Mouse (Mus musculus) hindbrain, embryonic 16.5 days (tissue): ENCODE results near the gene Homer2. TPM values are rescaled to one million over a fixed set of nuclear protein-coding genes. Genes with fewer than 3 reads are reported as not detected.

Experiments used
- ATAC-seq: fragments of 200-750 bp; cut with Nextera tagmentation; 2 replicates; pipeline ENCODE4 v1.8.0; 2017; ENCODE audit warnings: moderate TSS enrichment, moderate library complexity
- H3K27ac ChIP-seq: fragments of 300-500 bp; sonication (generic); 2 replicates; pipeline ENCODE4 v1.5.1; 2014; ENCODE audit warnings: low read depth, mild to moderate bottlenecking, control low read depth, low read length, moderate library complexity
- H3K27me3 ChIP-seq: fragments of 300-500 bp; sonication (generic); replicated peaks from 2 replicates; pipeline ENCODE4 v1.6.1; 2014; ENCODE audit warnings: low read length; ENCODE audit not compliant: control insufficient read depth, insufficient read depth
- H3K36me3 ChIP-seq: fragments of 300-500 bp; sonication (generic); 2 replicates; pipeline ENCODE4 v1.6.1; 2014; ENCODE audit warnings: mild to moderate bottlenecking, low read length, moderate library complexity, mixed read lengths; ENCODE audit not compliant: control insufficient read depth, insufficient read depth
- H3K4me1 ChIP-seq: fragments of 300-500 bp; sonication (generic); 2 replicates; pipeline ENCODE4 v1.6.1; 2014; ENCODE audit warnings: low read depth, low read length; ENCODE audit not compliant: control insufficient read depth, insufficient read depth
- H3K4me2 ChIP-seq: fragments of 300-500 bp; sonication (generic); 2 replicates; pipeline ENCODE4 v1.6.1; 2014; ENCODE audit warnings: mild to moderate bottlenecking, low read length, control low read depth, moderate library complexity
- H3K4me3 ChIP-seq: fragments of 300-500 bp; sonication (generic); 2 replicates; pipeline ENCODE4 v1.5.1; 2014; ENCODE audit warnings: mild to moderate bottlenecking, low read length, control low read depth, moderate library complexity
- H3K9ac ChIP-seq: fragments of 300-500 bp; sonication (generic); 2 replicates; pipeline ENCODE4 v1.6.1; 2014; ENCODE audit warnings: low read depth, mild to moderate bottlenecking, control low read depth, low read length, moderate library complexity
- H3K9me3 ChIP-seq: fragments of 300-500 bp; sonication (generic); 2 replicates; pipeline ENCODE4 v1.6.1; 2014; ENCODE audit warnings: mild to moderate bottlenecking, low read length, moderate library complexity; ENCODE audit not compliant: control insufficient read depth
- WGBS: fragments of 180-500 bp; shearing (Covaris S2); extraction: QIAGEN DNeasy Blood & Tissue Kit; methylation state at CpG from one replicate; pipeline ENCODE4 v1.1.7; 2014; 5-methylcytosine and 5-hydroxymethylcytosine counted together
- polyA plus RNA-seq: library from polyadenylated mRNA; unstranded; fragments of >200 nt; fragmentation: Nextera tagmentation; extraction: Ambion mirVana; gene quantifications from 2 replicates; pipeline ENCODE4 v1.2.1, GENCODE M21; 2015

The Homer2 gene
- 23.5 and 26.3 TPM in 2 replicates for polyA plus RNA-seq

GRCm38 (mm10) chr7:81707471-81708140 is at the start of gene Homer2:
Homer2 (minus strand) TSS chr7:81707527.
- Histone ChIP-seq H3K27ac (peak within 1 kb of the TSS; percentile 75), H3K4me2 (peak within 1 kb of the TSS; percentile 78), H3K27me3 (no peaks in the 10 kb centered on the region), H3K4me1 (peaks cover 10% of the 10 kb centered on the region), H3K36me3 (no peaks in the 10 kb centered on the region), H3K9ac (peak within 1 kb of the TSS; percentile 80), H3K4me3 (peak within 1 kb of the TSS; percentile 76), H3K9me3 (no peaks in the 10 kb centered on the region; the same call in 1 of the 2 replicates)
- WGBS: 72% methylated on average over 14 of the region's 14 CpGs
- peak; percentile 43 for ATAC-seq

GRCm38 (mm10) chr7:81747956-81748355 is 40.6 kb upstream of the Homer2 start:
- no peak overlapping the region for H3K4me3 ChIP-seq
- 94% methylated on average over 3 of the region's 3 CpGs for WGBS
- H3K9ac ChIP-seq: no peak overlapping the region
- ATAC-seq: no peak
- H3K27me3 ChIP-seq: no peaks in the 10 kb centered on the region
- H3K4me2 ChIP-seq: no peak overlapping the region
- no peaks in the 10 kb centered on the region for H3K9me3 ChIP-seq
- H3K36me3 ChIP-seq: no peaks in the 10 kb centered on the region
- H3K4me1 ChIP-seq: no peaks in the 10 kb centered on the region
- no peak overlapping the region for H3K27ac ChIP-seq

- ATAC-seq: no peak
- no peak overlapping the region for H3K9ac ChIP-seq
- no peak overlapping the region for H3K4me2 ChIP-seq
- no peak overlapping the region for H3K27ac ChIP-seq
- no peak overlapping the region for H3K4me3 ChIP-seq
- H3K27me3 ChIP-seq: no peaks in the 10 kb centered on the region
- H3K36me3 ChIP-seq: no peaks in the 10 kb centered on the region
- H3K4me1 ChIP-seq: no peaks in the 10 kb centered on the region
- no peaks in the 10 kb centered on the region for H3K9me3 ChIP-seq
- WGBS: 72% methylated on average over 4 of the region's 4 CpGs
Measured at GRCm38 (mm10) chr7:81744145-81744544, 36.8 kb upstream of the Homer2 start.

- Histone ChIP-seq H3K4me2 (no peak overlapping the region), H3K4me1 (no peaks in the 10 kb centered on the region), H3K27ac (no peak overlapping the region), H3K4me3 (no peak overlapping the region), H3K9me3 (no peaks in the 10 kb centered on the region), H3K9ac (no peak overlapping the region), H3K36me3 (no peaks in the 10 kb centered on the region), H3K27me3 (no peaks in the 10 kb centered on the region)
- WGBS: 95% methylated on average over 7 of the region's 7 CpGs
- ATAC-seq: no peak
Measured at GRCm38 (mm10) chr7:81740010-81740409, 32.7 kb upstream of the Homer2 start.

- H3K9me3 ChIP-seq: no peaks in the 10 kb centered on the region
- H3K27me3 ChIP-seq: no peaks in the 10 kb centered on the region
- ATAC-seq: no peak
- H3K4me3 ChIP-seq: no peak overlapping the region
- H3K27ac ChIP-seq: no peak overlapping the region
- 83% methylated on average over 8 of the region's 8 CpGs for WGBS
- H3K4me2 ChIP-seq: no peak overlapping the region
- no peak overlapping the region for H3K9ac ChIP-seq
- no peaks in the 10 kb centered on the region for H3K4me1 ChIP-seq
- no peaks in the 10 kb centered on the region for H3K36me3 ChIP-seq
Measured at GRCm38 (mm10) chr7:81738720-81739385, 31.5 kb upstream of the Homer2 start.

GRCm38 (mm10) chr7:81735300-81736048 is 28.1 kb upstream of the Homer2 start:
- WGBS: 67% methylated on average over 9 of the region's 9 CpGs
- no peak overlapping the region for H3K4me3 ChIP-seq

GRCm38 (mm10) chr7:81732183-81733089 is 25.1 kb upstream of the Homer2 start:
- no peaks in the 10 kb centered on the region for H3K27me3 ChIP-seq
- no peaks in the 10 kb centered on the region for H3K9me3 ChIP-seq
- ATAC-seq: no peak
- no peak overlapping the region for H3K4me2 ChIP-seq
- no peak overlapping the region for H3K9ac ChIP-seq
- H3K4me1 ChIP-seq: no peaks in the 10 kb centered on the region
- no peak overlapping the region for H3K27ac ChIP-seq
- 87% methylated on average over 12 of the region's 12 CpGs for WGBS
- H3K4me3 ChIP-seq: no peak overlapping the region
- no peaks in the 10 kb centered on the region for H3K36me3 ChIP-seq

More at GRCm38 (mm10) chr7:81735300-81736048, 28.1 kb upstream of the Homer2 start:
- Histone ChIP-seq H3K9me3 (no peaks in the 10 kb centered on the region), H3K4me2 (no peak overlapping the region), H3K4me1 (no peaks in the 10 kb centered on the region), H3K27me3 (no peaks in the 10 kb centered on the region), H3K9ac (no peak overlapping the region), H3K27ac (no peak overlapping the region), H3K36me3 (no peaks in the 10 kb centered on the region)
- no peak for ATAC-seq

GRCm38 (mm10) chr7:81731181-81731651 is 23.9 kb upstream of the Homer2 start:
- H3K4me2 ChIP-seq: no peak overlapping the region
- no peak overlapping the region for H3K27ac ChIP-seq
- H3K4me1 ChIP-seq: no peaks in the 10 kb centered on the region
- no peak overlapping the region for H3K4me3 ChIP-seq
- H3K9me3 ChIP-seq: no peaks in the 10 kb centered on the region
- 86% methylated on average over 6 of the region's 6 CpGs for WGBS
- no peak for ATAC-seq
- H3K27me3 ChIP-seq: no peaks in the 10 kb centered on the region
- H3K36me3 ChIP-seq: no peaks in the 10 kb centered on the region
- H3K9ac ChIP-seq: no peak overlapping the region
